Mouse (Mus musculus) T-cell, adult 2 months (primary cell): ENCODE results near the gene Arl6ip5.
A peak's percentile ranks its signal among the peaks of the same experiment; 100 is the strongest.
"Not testable (repeated sequence)": the region's sequence is repeated elsewhere in the genome, so short reads cannot be mapped to it uniquely, and the experiment has no call there.

ENCODE experiments used
- DNase-seq: peaks from one replicate; pipeline ENCODE4 v3.0.0; 2022; ENCODE audit warnings: low spot score

Arl6ip5 gene

DNA sequence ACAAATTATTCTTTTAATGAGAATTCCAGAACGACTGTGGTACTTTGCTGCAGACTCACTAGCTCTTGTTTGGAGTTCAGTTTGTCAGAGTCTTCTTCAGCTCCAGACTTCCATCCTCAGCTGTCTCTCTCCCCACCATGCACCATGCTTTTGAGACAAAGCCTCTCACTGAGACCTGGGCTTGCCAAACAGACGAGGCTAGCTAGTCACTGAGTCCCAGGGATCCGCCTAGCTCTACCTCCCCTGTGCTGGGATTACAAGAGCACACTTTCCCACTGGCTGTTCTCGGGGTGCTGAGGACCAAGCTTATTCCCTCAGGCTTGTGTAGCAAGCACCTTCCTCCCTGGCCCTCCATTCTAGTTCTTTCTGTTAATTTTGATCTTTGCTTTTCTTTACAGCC lies 13.1 kb downstream of the Arl6ip5 start:
- DNase-seq = no peak

DNA sequence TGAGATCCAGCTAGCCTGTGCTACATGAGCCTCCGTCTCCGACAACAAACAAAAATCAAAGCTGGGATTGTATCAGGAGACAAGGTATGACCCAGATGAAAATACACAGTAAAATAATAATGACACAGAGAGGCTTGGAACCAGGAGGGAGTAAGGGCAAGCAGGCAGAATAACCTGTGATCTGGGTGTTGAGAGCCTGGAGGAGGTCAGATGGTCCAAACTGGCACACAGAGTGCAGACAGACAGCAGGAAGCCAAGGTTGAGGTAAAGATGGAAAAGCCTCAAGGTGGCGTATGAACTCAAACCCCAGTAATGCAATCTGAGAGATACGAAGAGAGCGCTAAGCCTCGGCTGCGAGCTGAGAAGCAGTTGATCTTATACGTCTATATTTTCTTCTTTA lies 14.0 kb downstream of the Arl6ip5 start:
- peak; percentile 16 for DNase-seq

DNA sequence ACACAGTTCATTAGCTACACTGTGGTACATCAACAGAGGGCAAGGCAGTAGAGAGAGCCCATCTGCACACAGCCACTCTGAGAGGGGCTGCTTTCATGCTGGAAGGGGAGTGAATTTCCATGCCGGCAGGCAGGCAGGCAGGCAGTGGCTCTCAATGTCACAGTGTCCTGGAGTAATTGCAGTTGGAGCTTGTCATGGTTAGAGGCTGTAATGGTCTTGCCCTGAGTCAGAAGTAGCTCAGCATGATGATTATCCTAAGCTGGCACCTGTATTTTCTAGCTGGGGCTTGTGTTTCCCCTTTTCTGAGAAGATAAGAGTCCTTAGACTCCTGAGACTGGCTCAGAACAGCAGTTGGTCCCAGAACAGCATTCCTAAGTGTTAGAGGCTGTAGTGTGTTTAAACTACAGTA lies 15.6 kb downstream of the Arl6ip5 start:
- DNase-seq = no peak

DNA sequence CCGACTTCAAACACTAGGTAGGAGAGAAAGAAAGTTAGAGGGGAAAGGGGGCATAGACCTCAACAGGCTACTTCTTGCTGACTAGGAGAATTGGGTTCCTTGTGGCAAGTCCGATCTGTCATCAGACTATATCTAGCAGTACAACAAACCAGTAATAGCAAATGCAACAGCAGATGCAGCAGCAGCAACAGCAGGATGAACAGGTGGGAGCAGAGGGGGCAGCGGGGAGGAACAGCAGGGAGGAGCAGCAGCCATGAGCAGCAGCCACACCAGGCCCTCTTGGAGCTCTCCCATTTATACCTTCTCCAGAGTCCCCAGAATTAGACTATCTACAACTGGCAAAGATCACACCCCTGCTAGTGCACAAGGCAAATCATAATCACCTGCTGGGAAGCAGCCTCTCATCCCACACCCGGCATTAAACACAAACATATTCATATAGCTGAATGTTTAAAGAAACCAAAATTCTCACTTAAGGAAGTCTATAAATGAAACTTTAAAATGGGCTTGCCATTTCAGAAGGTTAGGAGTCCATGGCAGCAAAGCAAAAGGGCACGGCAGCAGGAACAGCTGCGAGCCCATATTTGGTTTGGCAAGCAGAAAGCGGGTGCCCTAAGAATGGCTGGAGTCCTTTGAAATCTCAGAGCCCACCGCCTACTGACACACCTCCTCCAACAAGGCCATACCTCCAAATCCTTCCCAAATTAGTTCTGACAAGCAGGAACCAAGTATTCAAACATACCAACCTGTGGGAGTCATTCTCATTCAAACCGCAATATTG lies 16.8 kb downstream of the Arl6ip5 start:
- DNase-seq = no peak

GRCm38 (mm10) chr6:97234911-97235668 lies 24.6 kb downstream of the Arl6ip5 start:
- peak; percentile 25 for DNase-seq

GRCm38 (mm10) chr6:97236088-97236487 lies 25.6 kb downstream of the Arl6ip5 start:
- DNase-seq = no peak

GRCm38 (mm10) chr6:97239360-97239759 lies 28.9 kb downstream of the Arl6ip5 start:
- no peak for DNase-seq

- no peak for DNase-seq
Measured at GRCm38 (mm10) chr6:97240092-97240491, 29.6 kb downstream of the Arl6ip5 start.

DNA sequence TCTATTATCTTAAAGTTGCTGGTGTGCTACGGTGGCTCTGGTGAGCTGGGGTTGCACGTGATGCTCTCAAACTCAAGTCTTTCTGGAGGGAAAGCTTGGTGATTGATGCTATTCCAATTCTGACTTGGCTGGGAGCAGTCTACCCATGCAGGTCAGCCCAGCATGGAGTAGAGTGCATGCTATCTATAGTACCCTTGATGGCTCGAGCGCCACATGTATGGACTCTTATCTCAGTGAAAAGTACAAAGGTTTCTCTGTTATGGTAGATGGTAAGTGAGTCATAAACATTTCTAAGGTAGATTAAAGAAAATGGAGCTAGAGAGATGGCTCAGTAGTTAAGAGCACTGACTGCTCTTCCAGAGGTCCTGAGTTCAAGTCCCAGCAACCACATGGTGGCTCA lies 32.0 kb downstream of the Arl6ip5 start:
- DNase-seq = no peak

DNA sequence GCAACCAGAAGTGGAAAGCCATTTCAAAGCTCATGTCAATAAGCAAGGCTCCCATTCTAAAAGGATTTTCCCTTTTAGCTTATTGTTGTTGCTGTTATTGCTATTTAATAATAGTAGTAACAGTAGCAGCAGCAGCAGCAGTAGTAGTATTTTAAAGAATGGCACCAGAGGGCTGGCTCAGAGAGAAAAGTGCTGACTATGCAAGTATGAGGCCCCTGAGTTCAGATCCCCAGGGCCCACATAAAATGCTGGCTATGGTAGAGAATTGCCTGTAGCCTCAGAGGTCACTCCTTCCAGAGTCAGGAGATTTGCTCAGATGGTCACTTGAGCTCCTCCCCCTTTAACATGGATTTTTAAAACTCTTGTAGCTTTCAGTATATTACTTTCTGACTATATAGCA lies 34.7 kb downstream of the Arl6ip5 start:
- no peak for DNase-seq

DNA sequence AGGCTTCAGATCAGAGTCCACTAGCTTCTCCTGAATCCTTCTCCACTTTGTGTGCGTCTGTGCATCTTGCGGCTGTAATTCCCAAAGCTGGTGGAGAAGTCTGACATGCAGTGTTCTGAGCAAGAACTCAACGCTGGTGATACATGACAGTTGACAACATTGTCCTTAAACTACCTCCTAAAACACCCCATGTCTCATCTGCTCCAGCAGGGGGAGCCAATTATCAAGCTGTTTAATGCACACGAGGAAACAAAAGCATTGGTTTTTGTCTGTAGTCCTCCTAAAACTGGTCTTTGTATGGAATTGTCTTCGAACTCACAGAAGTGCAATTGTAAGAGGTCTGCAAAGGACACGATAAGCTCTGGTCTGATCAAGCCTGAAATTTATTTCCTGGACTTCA lies 40.5 kb downstream of the Arl6ip5 start:
- DNase-seq = peak; percentile 61

DNA sequence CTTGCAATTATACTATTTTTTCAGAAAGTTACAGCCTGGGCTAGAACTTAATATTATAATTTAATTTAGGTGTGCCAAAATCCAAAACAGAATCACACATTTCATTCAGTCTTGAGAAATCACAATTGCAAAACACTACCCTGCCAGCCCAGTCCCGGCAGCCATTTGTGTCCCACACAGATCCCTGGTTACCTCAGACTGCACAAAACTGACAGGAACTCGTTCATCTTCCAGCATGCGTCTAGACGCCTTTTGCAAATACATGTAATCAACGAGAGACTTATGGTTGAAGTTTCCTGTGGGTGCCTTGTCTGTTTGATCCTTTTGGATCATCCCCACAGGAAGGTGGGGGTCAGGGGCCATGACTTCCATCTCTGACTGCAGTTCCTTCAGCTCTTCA lies 41.6 kb downstream of the Arl6ip5 start:
- no peak for DNase-seq

DNA sequence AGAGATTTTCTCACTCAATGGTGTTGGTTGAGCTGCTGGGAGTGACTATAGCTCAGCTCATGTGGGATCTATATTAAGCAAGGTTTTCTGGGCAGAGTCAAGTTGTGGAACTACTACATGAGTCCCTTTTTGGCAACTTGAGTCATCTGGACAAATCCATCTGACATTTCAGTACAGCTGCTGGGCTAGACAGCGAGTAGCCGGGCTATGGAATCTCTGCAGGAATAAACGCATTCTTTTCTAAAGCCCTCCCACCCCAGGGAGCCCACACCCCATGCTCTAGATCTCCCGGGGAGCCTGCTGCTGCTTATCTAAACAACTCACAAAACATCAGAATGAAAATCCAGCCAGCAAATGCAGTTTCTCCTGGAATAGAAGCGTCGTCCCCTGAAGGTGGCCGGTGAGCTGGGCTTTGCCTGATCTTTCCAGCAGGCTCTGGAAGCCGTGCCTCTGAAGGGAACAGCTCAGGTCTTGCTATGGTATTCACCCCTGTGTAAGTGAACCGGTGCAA lies 42.3 kb downstream of the Arl6ip5 start, which contains the start of gene Lmod3:
Lmod3 (minus strand) TSS at position 49 of the 511 bp plus-strand sequence.
- no peak for DNase-seq

DNA sequence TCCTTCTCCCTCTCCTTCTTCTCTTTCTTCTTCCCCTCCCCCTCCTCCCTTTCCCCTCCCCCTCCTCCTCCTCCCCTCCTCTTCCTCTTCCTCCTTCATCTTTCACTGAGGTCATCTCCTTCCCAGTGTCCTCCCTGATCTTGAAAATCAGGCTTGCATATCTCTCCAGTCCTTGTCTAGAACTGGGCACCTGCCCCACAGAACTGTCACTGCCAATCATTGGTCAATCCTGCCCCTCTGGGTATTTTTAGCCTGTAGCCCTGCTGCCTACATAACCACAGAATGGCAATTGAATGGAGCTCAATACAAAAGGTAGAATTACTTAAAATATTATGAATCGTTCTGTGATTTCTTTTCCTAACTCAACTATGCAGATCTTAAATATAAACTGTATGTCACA lies 48.0 kb downstream of the Arl6ip5 start:
- no peak for DNase-seq

DNA sequence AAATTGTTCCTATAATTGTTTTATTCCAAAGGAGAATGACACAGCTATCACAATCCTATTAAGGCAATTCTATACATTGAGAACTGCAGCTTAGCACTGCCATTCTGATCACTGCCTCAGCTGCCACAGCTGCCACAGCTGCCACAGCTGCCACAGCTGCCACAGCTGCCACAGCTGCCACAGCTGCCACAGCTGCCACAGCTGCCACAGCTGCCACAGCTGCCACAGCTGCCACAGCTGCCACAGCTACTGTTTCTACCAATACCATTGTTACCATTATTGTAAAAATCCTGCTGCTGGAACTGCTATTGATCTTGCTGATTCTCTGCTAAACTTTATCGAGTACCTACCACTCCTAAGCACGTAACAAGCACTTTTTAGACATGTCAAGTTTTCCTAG lies 49.4 kb downstream of the Arl6ip5 start:
- not testable (repeated sequence) for DNase-seq

- DNase-seq = no peak
Measured at GRCm38 (mm10) chr6:97262229-97262628, 51.7 kb downstream of the Arl6ip5 start.

- DNase-seq = not testable (repeated sequence)
Measured at GRCm38 (mm10) chr6:97263750-97264149, 53.3 kb downstream of the Arl6ip5 start.

DNA sequence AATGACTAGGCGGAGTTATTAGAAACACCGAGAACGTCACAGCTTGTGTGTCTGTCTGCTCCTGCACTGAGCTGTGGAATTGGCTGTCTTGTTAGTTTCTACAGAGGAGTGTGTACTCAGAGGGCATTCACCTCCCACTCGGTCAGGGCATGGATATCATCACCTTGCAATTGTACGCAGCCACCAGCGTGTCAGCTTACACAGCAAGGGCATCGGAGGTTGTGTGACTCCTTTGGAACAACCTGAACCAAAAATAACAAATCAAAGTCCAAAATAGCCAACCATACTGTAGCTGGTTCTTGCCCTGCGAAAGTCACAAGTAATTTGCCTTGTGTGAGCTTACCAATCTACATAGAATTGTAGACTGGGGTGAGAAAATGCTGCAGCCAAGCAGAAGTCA lies 54.8 kb downstream of the Arl6ip5 start:
- no peak for DNase-seq

DNA sequence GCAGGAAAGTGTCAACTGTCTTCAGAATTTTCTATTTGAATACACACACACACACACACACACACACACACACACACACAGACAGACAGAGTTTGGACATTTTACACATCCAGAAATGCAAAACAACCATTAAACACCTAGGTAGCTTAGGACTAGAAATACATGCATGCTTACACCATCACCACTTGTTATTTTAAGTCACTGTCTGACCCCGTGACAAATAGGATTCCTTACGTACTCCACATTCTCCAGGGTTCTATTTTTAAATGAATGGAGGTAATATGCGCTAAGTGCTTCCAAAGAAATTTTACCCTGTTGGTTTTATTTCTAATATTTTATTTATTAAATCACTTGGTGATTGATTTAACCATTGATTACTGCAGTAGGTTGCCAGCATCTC lies 55.2 kb downstream of the Arl6ip5 start:
- no peak for DNase-seq

DNA sequence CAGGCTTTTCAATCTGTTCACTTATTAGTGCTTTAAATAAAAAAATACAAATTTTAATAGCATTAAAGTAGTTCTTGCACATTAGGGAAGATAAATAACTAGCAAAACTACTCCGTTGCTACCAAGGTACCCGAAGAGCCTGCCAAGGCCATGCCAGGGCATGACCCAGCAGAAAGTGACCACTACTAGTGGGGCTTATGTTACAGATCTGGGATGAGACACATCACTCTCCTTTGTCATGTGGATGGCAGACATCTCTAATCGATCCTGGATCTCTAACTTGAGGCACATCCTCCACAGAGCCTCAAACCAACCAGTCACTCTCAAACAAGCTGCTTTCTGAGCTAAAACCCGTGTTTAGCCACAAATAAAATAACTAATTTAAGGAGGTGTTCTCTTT lies 56.2 kb downstream of the Arl6ip5 start:
- no peak for DNase-seq

- DNase-seq = no peak
Measured at GRCm38 (mm10) chr6:97267132-97267531, 56.6 kb downstream of the Arl6ip5 start.

- DNase-seq = no peak
Measured at GRCm38 (mm10) chr6:97269596-97269995, 59.1 kb downstream of the Arl6ip5 start.

- no peak for DNase-seq
Measured at GRCm38 (mm10) chr6:97272349-97272748, 61.9 kb downstream of the Arl6ip5 start.
